Mouse (Mus musculus) R1 (cell line): ENCODE results near the gene Ramp2.
A peak's percentile ranks its signal among the peaks of the same experiment; 100 is the strongest.

Experiments
- DNase-seq: peaks from one replicate; pipeline ENCODE4 v3.0.0-alpha.2; 2018; ENCODE audit warnings: low read depth, low spot score

The Ramp2 gene

GRCm38 (mm10) chr11:101269577-101270116, 23.8 kb downstream of the Ramp2 start:
- DNase-seq: peak; percentile 32

GRCm38 (mm10) chr11:101272446-101272845, 26.6 kb downstream of the Ramp2 start:
- DNase-seq: no peak

DNA sequence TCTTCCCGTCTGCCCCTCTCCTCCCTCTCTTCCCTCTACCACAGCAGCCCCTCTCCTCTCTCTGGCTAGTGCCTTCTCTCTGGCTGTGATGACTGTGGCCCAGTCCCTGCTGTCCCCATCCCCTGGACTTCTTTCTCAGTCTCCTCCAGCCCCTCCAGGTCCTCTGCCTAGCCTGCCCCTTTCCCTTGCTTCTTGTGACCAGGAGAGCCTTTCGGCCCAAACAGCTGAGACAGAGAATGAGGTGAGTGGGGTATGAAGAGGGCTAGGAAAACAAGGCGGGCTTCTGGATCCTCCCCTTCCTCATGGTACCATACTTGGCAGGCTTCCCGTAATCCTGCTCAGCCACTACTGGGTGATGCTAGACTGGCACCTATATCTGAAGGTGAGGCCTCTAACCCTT, 29.5 kb downstream of the Ramp2 start:
- no peak for DNase-seq

- peak; percentile 31 for DNase-seq
Measured at GRCm38 (mm10) chr11:101276319-101277070, 30.7 kb downstream of the Ramp2 start.

- no peak for DNase-seq
Measured at GRCm38 (mm10) chr11:101277381-101278222, 31.8 kb downstream of the Ramp2 start.

- peak; percentile 98 for DNase-seq
Measured at GRCm38 (mm10) chr11:101278223-101279192, 32.7 kb downstream of the Ramp2 start, which contains the start of the genes Cntd1 and Coa3. Cntd1 (plus strand) TSS chr11:101279012. Coa3 (minus strand) TSS chr11:101279114.

- no peak for DNase-seq
Measured at GRCm38 (mm10) chr11:101279193-101279569, 33.4 kb downstream of the Ramp2 start.

DNA sequence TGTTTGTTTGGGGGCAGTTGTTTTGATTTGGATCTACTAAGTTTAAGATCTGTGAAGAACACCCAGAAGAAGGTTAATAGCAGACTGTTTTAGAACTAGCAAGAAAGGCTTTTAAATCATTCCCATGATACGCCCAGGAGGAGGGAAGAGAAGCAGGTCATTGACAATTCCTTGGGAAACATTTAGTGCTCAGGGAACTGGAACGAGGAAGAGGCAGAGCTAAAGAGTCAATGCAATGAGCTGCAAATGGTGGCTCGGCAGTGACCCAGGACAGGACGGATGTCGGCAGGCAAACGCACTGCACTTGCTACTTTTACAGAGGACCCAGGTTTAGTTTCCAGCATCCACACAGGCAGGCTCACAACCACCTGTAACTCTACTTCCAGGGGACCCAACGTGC, 35.0 kb downstream of the Ramp2 start:
- no peak for DNase-seq

- DNase-seq: no peak
Measured at GRCm38 (mm10) chr11:101282896-101283295, 37.1 kb downstream of the Ramp2 start.

- no peak for DNase-seq
Measured at GRCm38 (mm10) chr11:101283805-101284204, 38.0 kb downstream of the Ramp2 start.

- DNase-seq: no peak
Measured at GRCm38 (mm10) chr11:101287306-101287705, 41.5 kb downstream of the Ramp2 start.

GRCm38 (mm10) chr11:101291231-101291630, 45.4 kb downstream of the Ramp2 start:
- DNase-seq: no peak

GRCm38 (mm10) chr11:101295191-101295590, 49.4 kb downstream of the Ramp2 start:
- DNase-seq: peak; percentile 36

DNA sequence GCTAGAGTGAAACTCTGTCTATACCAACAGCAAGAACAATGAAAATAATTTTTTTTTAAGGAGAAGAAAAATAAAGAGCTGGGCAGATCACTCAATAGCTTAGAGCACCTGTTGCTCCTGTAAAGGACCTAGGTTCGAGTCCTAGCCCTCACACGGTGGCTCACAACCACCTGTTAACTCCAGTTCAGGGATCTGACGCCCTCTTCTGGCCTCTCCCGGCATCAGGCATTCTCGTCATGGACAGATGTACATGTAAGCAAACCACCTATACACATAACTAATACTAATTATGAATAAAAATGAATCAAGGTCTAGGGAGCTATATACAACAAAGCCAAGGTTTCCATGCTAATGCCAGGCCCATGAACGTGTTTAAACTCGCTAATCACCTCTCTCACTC, 55.1 kb downstream of the Ramp2 start:
- peak; percentile 46 for DNase-seq

DNA sequence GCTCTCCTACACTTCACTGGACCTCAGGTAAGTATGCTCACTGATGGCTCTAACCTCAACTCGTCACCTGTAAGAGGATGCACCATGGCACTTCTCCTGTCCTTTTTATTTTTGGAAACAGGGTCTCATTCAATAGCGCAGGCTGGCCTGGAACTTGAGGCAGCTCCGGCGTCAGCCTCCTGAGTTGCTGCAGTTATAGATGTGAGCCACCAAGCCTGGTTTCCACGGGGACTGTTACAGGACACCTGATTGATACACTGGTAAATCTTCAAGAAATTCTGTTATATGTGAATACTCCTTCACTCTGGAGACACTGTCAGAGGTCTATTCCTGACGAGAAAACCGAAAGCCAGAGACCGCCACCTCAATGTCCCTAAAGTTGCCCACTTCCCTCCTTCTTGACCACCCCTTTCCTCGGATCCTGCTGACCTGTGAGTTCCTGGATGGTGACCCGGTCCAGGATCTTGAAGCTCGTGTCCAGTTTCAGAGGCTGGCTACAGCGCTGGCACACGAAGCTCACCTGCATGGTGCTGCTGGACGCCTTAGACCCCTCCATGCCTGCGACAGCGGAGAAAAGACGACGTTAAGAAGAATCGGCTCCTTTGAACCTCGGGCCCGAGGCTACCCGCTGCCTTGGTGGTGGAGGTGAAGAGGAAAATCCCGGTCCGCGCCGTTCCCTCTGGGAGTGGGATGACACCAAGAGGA, 55.6 kb downstream of the Ramp2 start:
- DNase-seq: no peak

- DNase-seq: peak; percentile 96
Measured at GRCm38 (mm10) chr11:101302004-101302798, 56.4 kb downstream of the Ramp2 start, which contains the start of gene Becn1. Becn1 (minus strand) TSS chr11:101302286.

- DNase-seq: peak; percentile 91
Measured at GRCm38 (mm10) chr11:101307744-101308143, 61.9 kb downstream of the Ramp2 start.
